Mouse (Mus musculus) embryonic facial prominence, embryonic 12.5 days (tissue): Measurements from ENCODE around the gene Zfp386. TPM values are rescaled to one million over a fixed set of nuclear protein-coding genes. Genes with fewer than 3 reads are reported as not detected.
A peak's percentile ranks its signal among the peaks of the same experiment; 100 is the strongest.
"Not testable (repeated sequence)": the region's sequence is repeated elsewhere in the genome, so short reads cannot be mapped to it uniquely, and the experiment has no call there.

Experiments
- ATAC-seq: fragments of 200-750 bp; cut with Nextera tagmentation; 2 replicates; pipeline ENCODE4 v1.8.0; 2017; ENCODE audit not compliant: insufficient number of reproducible peaks, insufficient read depth, low FRiP score, low TSS enrichment
- H3K27ac ChIP-seq: fragments of 300-500 bp; sonication (generic); 2 replicates; pipeline ENCODE4 v1.5.1; 2016; ENCODE audit warnings: mild to moderate bottlenecking
- H3K27me3 ChIP-seq: fragments of 300-500 bp; sonication (generic); 2 replicates; pipeline ENCODE4 v1.6.1; 2016; ENCODE audit warnings: mild to moderate bottlenecking, moderate library complexity
- H3K36me3 ChIP-seq: fragments of 300-500 bp; sonication (generic); 2 replicates; pipeline ENCODE4 v1.6.1; 2016; ENCODE audit warnings: mild to moderate bottlenecking
- H3K4me1 ChIP-seq: fragments of 300-500 bp; sonication (generic); 2 replicates; pipeline ENCODE4 v1.6.1; 2016
- H3K4me2 ChIP-seq: fragments of 300-500 bp; sonication (generic); replicated peaks from 2 replicates; pipeline ENCODE4 v1.6.1; 2016; ENCODE audit warnings: mild to moderate bottlenecking, moderate library complexity
- H3K4me3 ChIP-seq: fragments of 300-500 bp; sonication (generic); 2 replicates; pipeline ENCODE4 v1.5.1; 2016; ENCODE audit warnings: mild to moderate bottlenecking
- H3K9ac ChIP-seq: fragments of 300-500 bp; sonication (generic); 2 replicates; pipeline ENCODE4 v1.6.1; 2016; ENCODE audit warnings: mild to moderate bottlenecking, moderate library complexity
- H3K9me3 ChIP-seq: fragments of 300-500 bp; sonication (generic); 2 replicates; pipeline ENCODE4 v1.6.1; 2016; ENCODE audit warnings: mild to moderate bottlenecking, moderate library complexity
- WGBS: fragments of 180-500 bp; shearing (Covaris S2); methylation state at CpG from one replicate; pipeline ENCODE4 v1.1.7; 2016; 5-methylcytosine and 5-hydroxymethylcytosine counted together
- polyA plus RNA-seq: library from polyadenylated mRNA; unstranded; fragments of >200 nt; fragmentation: Nextera tagmentation; extraction: Ambion mirVana; gene quantifications from 2 replicates; pipeline ENCODE4 v1.2.1, GENCODE M21; 2016

Gene Zfp386
- polyA plus RNA-seq: 61.1 and 62.5 TPM in 2 replicates

DNA sequence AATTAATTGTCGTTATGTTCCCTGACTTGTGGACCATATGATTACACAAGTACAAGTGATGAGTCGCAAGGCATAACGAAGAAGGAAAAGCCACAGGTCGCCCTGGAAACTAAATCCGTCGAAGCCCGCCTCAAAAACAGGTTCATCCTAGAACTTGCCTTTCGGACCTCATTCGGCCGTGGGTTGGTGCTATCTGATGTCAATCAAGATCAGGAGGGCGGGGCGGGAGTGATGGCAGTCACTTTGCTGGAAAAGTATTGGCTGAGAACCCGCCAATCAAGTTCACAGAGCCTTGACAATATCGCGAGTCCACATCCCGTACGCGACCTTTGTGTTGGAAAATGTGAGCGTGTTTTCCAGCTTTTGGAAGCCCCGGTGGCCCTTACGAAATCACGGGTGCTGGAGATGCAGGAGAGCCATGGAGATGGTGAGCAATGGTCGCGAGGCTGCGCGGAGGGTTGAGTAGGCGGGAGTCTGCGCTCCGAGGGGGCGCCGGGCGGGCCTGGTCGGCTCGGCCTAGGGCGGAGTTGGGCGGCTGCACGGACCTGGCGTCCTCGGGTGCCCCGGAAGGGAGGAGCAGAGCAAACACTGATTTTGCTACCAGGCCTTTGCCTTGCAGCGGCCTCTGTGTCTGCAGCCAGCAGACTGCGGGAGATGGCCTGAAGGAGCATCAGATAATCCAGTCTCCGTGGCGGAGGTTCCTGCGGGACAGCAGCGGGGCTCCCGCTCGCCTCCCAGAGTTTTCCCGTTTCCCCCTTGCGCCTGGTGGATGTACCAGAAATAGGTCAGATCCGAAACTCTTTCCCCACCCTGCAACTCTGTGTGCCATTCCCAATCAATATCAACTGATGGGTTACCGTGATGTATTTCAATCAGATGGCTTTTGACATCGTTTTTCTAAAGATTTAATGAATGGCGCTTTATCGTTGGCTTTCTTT lies at the start of gene Zfp386:
Gene Zfp386, plus strand, starts transcription at position 285 of the 938 bp plus-strand sequence.
- Histone ChIP-seq H3K4me1 (peaks cover 12% of the 10 kb centered on the region), H3K9ac (peak within 1 kb of the TSS; percentile 87), H3K36me3 (peaks cover 12% of the 10 kb centered on the region), H3K9me3 (no peaks in the 10 kb centered on the region), H3K4me2 (peak within 1 kb of the TSS; percentile 85), H3K27ac (peak within 1 kb of the TSS; percentile 95), H3K4me3 (peak within 1 kb of the TSS; percentile 82), H3K27me3 (no peaks in the 10 kb centered on the region)
- under 1% methylated on average over 55 of the region's 55 CpGs for WGBS
- ATAC-seq: peak; percentile 98

DNA sequence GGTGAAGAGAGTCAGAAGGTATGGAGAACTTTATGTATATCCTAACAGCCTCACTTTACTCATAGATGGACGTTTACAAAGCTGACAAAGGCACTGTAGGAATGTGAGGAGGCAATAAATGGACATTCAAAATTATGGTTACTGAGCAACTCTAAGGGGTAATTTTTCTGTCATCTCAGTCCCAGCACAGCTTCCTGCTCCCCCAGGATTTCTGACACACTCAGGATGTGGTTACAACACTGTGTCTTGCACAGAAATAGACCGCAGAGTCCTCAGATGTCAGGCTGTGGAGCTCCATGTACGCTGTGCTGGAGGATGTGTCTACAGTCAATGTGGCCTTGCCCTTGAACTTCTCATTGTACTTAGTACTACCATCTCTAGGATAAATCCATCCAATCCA lies 47.7 kb upstream of the Zfp386 start:
- not testable (repeated sequence) for ATAC-seq, H3K4me1 ChIP-seq, H3K27me3 ChIP-seq, H3K9ac ChIP-seq, H3K36me3 ChIP-seq, H3K27ac ChIP-seq, H3K9me3 ChIP-seq, H3K4me3 ChIP-seq, H3K4me2 ChIP-seq
- WGBS: 72% methylated on average over 3 of the region's 3 CpGs

GRCm38 (mm10) chr12:116002946-116003345 lies 44.6 kb upstream of the Zfp386 start:
- not testable (repeated sequence) for H3K27me3 ChIP-seq, H3K4me1 ChIP-seq, H3K4me3 ChIP-seq, H3K9ac ChIP-seq, ATAC-seq, H3K27ac ChIP-seq, H3K9me3 ChIP-seq, H3K36me3 ChIP-seq, H3K4me2 ChIP-seq
- WGBS: 74% methylated on average over 1 of the region's 1 CpGs

- WGBS: 75% methylated on average over 2 of the region's 2 CpGs
- ATAC-seq: no peak
- Histone ChIP-seq H3K4me2 (no peak overlapping the region), H3K9me3 (no peaks in the 10 kb centered on the region), H3K36me3 (no peaks in the 10 kb centered on the region), H3K27ac (no peak overlapping the region), H3K27me3 (no peaks in the 10 kb centered on the region), H3K4me1 (no peaks in the 10 kb centered on the region), H3K9ac (no peak overlapping the region), H3K4me3 (no peak overlapping the region)
Measured at GRCm38 (mm10) chr12:116010812-116011211, 36.7 kb upstream of the Zfp386 start.

- Histone ChIP-seq H3K4me2 (no peak overlapping the region), H3K4me3 (no peak overlapping the region), H3K36me3 (no peaks in the 10 kb centered on the region), H3K27ac (no peak overlapping the region), H3K9ac (no peak overlapping the region), H3K9me3 (no peaks in the 10 kb centered on the region), H3K27me3 (no peaks in the 10 kb centered on the region), H3K4me1 (no peaks in the 10 kb centered on the region)
- no peak for ATAC-seq
- 55% methylated on average over 2 of the region's 2 CpGs for WGBS
Measured at GRCm38 (mm10) chr12:116028095-116028494, 19.4 kb upstream of the Zfp386 start.

DNA sequence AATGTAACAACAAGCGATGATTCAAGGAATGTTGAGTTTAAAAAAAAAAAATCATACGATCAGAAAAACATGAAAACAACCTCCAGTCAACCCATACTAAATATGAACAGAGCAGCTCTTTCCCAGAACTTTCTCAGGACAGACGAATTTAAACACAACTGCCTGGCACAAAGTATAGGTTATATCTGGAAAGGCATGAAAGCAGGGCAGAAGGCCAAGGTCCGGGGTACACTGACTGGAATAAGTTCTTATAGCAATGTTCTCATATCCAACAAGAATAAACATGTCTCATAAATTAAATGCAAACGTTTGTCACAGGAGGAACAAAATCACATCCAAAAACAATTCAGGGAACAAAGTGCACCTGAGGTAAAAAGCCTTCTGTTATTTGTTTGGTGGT lies 12.2 kb upstream of the Zfp386 start:
- Histone ChIP-seq H3K27ac (no peak overlapping the region), H3K9me3 (no peaks in the 10 kb centered on the region), H3K27me3 (no peaks in the 10 kb centered on the region), H3K36me3 (no peaks in the 10 kb centered on the region), H3K9ac (no peak overlapping the region), H3K4me1 (no peaks in the 10 kb centered on the region), H3K4me2 (no peak overlapping the region), H3K4me3 (no peak overlapping the region)
- ATAC-seq: no peak
- WGBS: 72% methylated on average over 5 of the region's 5 CpGs

GRCm38 (mm10) chr12:116044785-116045184 lies 2.7 kb upstream of the Zfp386 start:
- Histone ChIP-seq H3K27me3 (no peaks in the 10 kb centered on the region), H3K9ac (no peak overlapping the region), H3K4me1 (peaks cover 12% of the 10 kb centered on the region), H3K4me3 (no peak overlapping the region), H3K4me2 (no peak overlapping the region), H3K36me3 (peaks cover 1% of the 10 kb centered on the region), H3K9me3 (no peaks in the 10 kb centered on the region), H3K27ac (no peak overlapping the region)
- WGBS: 90% methylated on average over 5 of the region's 5 CpGs
- no peak for ATAC-seq

DNA sequence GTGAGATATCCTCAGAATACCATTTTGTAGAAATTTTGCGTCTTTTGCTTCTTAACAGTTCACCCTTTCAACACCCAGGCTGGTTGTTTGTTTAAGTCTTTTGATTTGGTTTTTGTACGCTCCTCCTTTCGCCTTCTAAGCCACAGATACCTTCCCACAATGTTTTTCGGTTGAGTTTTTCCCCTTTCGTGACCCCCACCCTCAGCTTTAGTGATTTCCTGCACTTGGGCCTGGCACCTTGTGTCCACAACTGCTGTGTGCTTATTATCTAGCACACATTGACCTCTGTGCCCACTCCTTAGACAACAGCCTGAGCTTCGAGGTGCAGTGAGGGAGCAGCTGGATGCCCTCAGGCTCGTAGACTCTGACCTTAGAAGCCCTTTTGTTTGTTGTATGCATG lies 1.2 kb downstream of the Zfp386 start:
- no peaks in the 10 kb centered on the region for H3K27me3 ChIP-seq
- 54% methylated on average over 7 of the region's 7 CpGs for WGBS
- peak overlapping the region; percentile 85 for H3K4me2 ChIP-seq
- no peak for ATAC-seq
- H3K9me3 ChIP-seq: no peaks in the 10 kb centered on the region
- peak overlapping the region; percentile 87 for H3K9ac ChIP-seq
- no peak overlapping the region for H3K27ac ChIP-seq
- peak overlapping the region; percentile 82 for H3K4me3 ChIP-seq
- H3K36me3 ChIP-seq: peaks cover 12% of the 10 kb centered on the region
- H3K4me1 ChIP-seq: peaks cover 12% of the 10 kb centered on the region

DNA sequence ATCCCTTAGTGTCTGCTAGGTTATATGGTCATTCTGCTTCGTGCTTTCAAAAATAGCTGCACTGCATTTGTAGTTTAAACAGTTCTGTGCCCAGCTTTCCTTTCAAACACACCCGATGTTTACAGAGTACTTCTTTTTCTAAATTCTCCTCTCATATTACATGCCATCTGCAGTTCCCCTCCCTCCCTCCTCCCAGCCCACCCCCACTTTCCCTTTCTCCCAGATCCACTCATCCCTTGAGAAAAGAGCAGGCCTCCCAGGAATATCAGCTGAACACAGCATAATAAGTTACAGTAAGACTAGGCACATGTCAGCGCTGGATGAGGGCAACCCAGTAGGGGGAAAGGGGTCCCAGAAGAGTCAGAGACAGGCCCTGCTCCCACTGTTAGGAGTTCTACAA lies 1.7 kb downstream of the Zfp386 start:
- Histone ChIP-seq H3K9ac (no peak overlapping the region), H3K27ac (no peak overlapping the region), H3K36me3 (peaks cover 13% of the 10 kb centered on the region), H3K9me3 (no peaks in the 10 kb centered on the region), H3K4me2 (peak overlapping the region; percentile 85), H3K27me3 (no peaks in the 10 kb centered on the region), H3K4me1 (peaks cover 12% of the 10 kb centered on the region), H3K4me3 (peak overlapping the region; percentile 82)
- 66% methylated on average over 3 of the region's 3 CpGs for WGBS
- ATAC-seq: no peak

GRCm38 (mm10) chr12:116049701-116050100 lies 2.2 kb downstream of the Zfp386 start:
- Histone ChIP-seq H3K27me3 (no peaks in the 10 kb centered on the region), H3K27ac (no peak overlapping the region), H3K4me3 (no peak overlapping the region), H3K4me1 (peaks cover 12% of the 10 kb centered on the region), H3K4me2 (0 out of 2 replicates have a peak overlapping the region, but pooled peaks have one; percentile 85), H3K9me3 (0 out of 2 replicates have a peak, but pooled peaks cover 3% of the 10 kb centered on the region), H3K9ac (no peak overlapping the region), H3K36me3 (peaks cover 18% of the 10 kb centered on the region)
- no peak for ATAC-seq
- 90% methylated on average over 6 of the region's 6 CpGs for WGBS

DNA sequence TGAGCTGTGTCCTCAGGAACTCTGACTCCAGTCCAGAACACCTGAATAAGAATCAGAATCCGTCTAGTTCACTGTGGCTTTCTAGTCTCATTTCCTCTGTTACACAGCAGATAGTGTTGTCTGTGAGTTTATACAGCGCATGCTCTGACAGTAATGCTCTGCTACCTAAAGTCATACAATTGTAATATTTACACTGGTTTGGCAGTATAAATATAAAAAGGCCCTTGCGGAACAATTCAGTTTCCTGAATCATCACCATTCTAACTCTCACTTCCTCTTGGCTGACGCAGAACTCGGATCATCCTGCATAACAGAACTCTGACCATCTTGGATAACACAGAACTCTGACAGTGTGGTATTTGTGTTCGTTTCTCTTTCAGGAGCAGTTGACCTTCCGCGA lies 6.8 kb downstream of the Zfp386 start:
- ATAC-seq: no peak
- Histone ChIP-seq H3K27ac (no peak overlapping the region), H3K27me3 (no peaks in the 10 kb centered on the region), H3K9me3 (peaks cover 20% of the 10 kb centered on the region; the same call in 1 of the 2 replicates), H3K36me3 (peaks cover 55% of the 10 kb centered on the region), H3K4me2 (no peak overlapping the region), H3K9ac (no peak overlapping the region), H3K4me1 (0 out of 2 replicates have a peak, but pooled peaks cover 2% of the 10 kb centered on the region), H3K4me3 (no peak overlapping the region)
- WGBS: 96% methylated on average over 8 of the region's 8 CpGs

GRCm38 (mm10) chr12:116056112-116056511 lies 8.6 kb downstream of the Zfp386 start:
- no peak for ATAC-seq
- Histone ChIP-seq H3K4me1 (no peaks in the 10 kb centered on the region), H3K9me3 (peaks cover 30% of the 10 kb centered on the region), H3K4me3 (no peak overlapping the region), H3K36me3 (peaks cover 60% of the 10 kb centered on the region), H3K27ac (no peak overlapping the region), H3K9ac (no peak overlapping the region), H3K4me2 (no peak overlapping the region), H3K27me3 (no peaks in the 10 kb centered on the region)
- WGBS: 94% methylated on average over 3 of the region's 3 CpGs
